Mouse (Mus musculus) gastrocnemius, postnatal 36 days (tissue): Measurements from ENCODE around the gene Lpar6. TPM values are rescaled to one million over a fixed set of nuclear protein-coding genes. Genes with fewer than 3 reads are reported as not detected.

Experiments
- DNase-seq, 2 experiments: peaks; one replicate each; pipeline ENCODE4 v3.0.0; 2022
- intact Hi-C: fragments of 180-260 bp; cut with DNase I; formaldehyde crosslinking; loops from one replicate; pipeline ENCODE4 v1.15.1; 2025
- microRNA-seq, 2 experiments: library from miRNA; unstranded; fragments of <30 nt; microRNA quantifications; one replicate each; pipeline ENCODE4 v1.2.0; 2021
- total RNA-seq, 2 experiments: library from RNA; stranded (reverse); gene quantifications; 2 replicates each; pipeline ENCODE4 v1.2.3; 2021

The Lpar6 gene
- total RNA-seq, 2 experiments from 2014 or later = 0.99 to 1.4 TPM

DNA sequence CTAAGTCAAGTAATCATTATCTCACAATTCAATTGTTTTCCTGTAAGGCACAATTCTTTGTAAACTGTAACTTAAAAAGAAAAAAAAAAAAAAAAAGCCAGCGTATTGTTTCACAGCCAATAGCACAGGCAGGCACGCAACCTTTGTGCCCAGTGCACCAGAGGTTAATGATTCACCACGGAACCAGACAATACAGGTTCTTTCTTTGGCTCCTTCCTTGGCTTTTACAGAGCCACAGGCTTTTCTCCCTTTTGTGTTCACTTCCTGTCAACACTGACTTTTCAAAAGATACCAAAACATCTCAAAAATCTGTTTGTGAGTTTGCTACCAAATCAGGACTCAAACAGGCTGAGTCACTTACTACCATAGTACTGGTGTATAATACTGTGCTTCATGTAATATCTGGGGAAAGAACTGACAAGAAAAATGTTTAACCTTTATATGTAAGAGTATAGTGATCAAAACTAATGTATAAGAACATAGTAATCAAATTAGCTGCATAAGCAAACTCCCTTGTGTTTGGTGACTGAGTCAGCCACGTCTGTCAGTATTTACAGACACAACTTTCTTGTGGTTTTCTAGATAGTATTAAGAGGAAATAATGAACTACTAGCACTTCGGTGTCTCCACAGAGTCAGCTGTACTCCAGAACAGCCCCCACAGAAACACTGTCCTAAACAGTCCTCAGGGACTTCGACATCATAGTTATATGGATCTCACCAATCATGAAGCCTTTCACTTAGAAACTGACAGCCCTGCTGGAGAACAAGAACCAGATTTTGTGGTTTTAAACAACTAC, 16.0 kb downstream of the Lpar6 start:
- DNase-seq = no peak
- intact Hi-C loops = no loop called here

DNA sequence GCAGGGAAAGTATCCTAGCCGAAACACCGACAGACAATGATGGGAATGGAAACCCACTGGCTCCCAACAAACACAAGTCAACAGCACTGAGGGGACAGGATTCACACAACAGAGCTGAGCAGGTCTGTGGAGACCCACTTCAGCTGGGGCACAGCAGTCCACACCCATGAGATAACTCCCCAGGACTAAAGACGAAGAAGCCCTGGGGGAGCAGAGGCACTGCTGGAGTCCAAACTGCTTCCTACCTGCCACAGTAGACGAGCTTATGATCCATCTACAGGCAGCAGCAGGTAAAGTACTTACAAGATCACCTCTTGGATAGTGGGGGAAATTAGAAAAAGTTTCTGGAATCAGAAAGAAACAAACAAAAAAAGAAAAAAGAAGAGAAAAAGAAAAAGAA, 16.7 kb downstream of the Lpar6 start:
- intact Hi-C loops = no loop called here
- no peak for DNase-seq

DNA sequence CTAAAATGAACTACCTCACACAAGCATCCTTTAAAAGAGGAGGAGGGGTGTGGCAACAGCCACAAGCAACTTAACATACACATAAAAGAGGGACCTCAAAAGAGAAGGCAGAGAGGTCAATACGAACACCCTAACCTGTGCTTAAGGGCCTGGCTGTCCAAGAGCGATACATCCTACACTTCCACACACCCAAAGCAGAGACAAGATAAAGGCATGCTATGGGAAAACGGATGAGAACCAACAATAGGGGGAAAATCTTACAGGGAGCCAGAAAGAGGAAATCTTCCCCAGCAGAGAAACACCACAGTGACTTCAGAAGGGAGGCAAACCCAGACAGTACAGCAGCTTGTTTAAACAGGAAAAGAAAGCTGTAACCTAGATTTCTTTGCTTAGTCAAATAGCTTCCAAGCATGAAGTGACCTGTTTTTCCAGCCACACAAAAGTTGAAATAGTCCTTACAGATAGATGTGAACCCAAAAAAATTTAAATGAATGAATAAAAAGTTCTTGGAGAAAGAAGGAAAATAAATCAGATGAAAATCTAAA, 17.8 kb downstream of the Lpar6 start:
- intact Hi-C loops = no loop called here
- no peak for DNase-seq

DNA sequence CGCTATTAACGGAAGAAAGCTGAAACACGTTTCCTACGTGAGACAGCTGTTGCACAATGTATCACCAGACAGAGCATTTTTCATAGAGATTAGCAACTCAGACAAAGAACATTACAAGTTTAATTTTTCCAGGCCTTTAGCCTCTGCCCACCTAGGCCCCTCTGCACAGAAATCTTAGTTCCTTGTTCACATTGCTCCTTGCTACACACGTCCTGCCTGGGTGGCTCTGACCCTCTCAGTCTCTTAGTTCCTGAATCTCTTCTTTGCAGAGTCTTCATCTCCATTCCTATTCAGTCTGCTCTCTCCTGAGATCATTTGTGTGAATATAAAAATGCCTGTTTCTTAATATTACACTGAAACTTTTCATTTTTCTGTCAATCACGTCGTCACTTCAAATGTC, 19.7 kb downstream of the Lpar6 start:
- intact Hi-C loops = no loop called here
- no peak for DNase-seq

DNA sequence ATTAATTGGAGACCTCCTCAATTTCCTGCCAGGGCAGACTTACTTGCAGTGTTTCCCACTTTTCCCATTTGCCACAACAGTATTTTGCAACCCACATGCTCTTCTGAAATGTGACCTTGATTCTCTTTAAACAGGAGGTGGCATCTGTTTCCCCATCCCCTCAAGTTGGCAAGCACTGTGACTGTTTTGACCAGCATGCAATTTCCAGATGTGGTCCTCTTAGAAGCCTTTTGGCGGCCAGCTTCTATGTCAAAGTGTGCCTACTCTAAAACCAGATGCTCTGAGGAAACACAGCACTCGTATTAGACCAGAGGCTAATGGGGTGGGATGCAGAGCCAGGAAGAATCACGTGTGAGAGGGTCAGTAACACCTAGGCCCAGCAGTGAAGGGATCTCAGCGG, 20.5 kb downstream of the Lpar6 start:
- intact Hi-C loops = no loop called here
- DNase-seq = no peak

DNA sequence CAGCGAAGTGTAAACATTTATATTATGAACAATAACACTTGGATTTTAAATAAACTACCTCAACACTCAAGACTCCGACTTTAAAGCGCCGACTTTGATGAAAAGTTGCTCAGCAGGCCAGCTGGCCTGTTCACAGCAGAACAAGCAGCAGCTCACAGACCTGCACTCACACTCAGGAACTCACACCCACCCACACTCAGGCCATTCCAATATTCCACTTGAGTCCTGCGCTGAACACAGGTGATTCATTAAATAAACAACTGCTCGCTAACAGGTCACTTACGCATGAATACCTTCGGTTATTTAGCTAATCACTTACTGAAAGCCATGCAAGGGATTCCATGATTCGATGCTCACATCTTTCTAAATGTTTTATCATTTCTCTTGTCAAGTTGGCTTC, 24.5 kb downstream of the Lpar6 start:
- intact Hi-C loops = no loop called here
- no peak for DNase-seq

DNA sequence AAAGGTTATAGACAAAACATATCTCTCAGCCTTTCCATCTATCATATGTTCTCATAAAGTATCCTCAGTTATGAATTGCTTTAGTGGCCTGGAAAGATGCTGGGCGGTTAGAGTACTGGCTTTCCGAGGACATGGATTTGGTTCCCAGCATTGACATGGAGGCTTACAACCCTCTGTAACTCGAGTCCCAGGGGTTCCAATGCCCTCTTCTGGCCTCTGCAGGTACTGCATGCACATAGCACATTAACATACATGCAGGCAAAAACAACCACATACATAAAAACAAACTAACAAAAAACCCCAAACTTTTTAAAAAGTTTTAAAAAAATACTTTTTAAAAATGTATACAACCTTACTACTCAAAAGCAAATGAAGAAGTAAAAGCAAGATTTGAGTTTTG, 28.5 kb downstream of the Lpar6 start:
- DNase-seq = no peak
- intact Hi-C loops = no loop called here

DNA sequence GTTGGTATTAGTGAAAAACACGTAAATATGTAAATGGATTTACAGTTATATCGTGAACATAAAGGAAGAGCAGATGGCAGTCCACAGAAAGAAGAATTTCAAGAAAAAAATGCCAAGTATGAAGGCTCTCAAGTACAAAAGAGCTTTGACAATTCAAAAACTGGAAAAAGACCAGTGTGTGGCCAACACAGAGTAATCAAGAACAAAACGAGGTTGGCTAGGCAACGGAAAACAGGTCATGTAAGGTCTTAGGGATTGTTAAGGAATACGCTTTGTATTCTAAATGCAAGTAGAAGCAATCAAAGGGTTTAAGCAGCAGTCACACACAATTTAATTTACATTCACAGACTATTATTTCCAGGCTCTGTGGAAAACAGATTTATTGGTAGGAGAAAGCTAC, 34.1 kb downstream of the Lpar6 start:
- intact Hi-C loops = no loop called here
- no peak for DNase-seq

DNA sequence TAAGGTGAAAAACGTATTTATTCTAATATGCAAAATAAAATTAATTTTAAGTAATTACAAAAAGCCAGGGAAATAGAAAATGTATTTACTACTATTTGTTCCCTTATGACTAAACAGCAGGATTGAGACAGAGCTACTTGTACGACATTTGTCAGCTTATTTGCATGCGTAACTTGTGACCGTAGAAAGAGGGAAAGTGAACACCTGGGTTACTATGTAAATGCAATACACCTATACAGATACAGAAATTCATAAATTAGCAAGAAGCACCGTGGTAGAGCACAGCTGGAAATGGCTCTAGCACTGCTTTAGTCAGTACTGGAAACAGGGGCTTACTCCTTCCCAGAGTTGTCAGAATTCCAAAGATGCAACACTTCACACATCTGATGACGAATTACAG, 41.4 kb downstream of the Lpar6 start:
- no peak for DNase-seq
- intact Hi-C loops = no loop called here

DNA sequence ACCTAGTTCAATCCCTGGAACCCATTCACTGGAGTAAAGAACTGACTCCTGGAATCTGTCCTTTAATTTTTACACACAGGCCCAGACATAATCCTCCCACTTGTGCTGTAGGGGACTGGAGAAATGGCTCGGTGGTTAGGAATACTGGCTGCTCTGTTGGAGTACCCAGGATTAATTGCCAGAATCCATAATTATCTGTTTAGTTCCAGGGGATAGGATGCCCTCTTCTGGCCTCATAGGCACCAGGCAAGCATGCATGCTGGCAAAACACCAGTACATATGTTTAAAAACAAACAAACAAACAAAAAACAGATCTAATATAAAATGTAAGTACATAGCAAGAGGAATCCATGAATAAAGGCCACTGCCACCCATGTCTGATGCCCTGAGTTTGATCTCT, 43.3 kb downstream of the Lpar6 start:
- DNase-seq = no peak
- intact Hi-C loops = no loop called here

DNA sequence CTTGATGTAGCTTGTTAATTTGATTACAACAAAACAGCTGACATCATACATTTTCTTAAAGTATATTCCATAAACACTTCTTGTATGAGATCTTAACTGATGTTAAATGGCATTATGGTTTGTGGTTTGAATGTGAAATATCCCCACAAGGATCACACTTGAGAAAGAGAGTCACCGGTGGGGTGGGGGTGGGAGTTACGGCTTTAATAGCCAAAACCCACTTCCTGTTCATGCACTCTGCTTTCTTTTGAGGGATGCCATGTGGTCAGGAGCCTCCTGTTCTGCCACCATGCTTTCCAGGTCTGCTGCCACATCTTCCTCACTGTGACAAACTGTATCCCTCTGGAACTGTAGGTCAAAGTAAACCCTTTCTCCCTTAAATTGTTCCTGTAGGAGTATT, 52.2 kb downstream of the Lpar6 start:
- DNase-seq = no peak
- intact Hi-C loops = no loop called here

DNA sequence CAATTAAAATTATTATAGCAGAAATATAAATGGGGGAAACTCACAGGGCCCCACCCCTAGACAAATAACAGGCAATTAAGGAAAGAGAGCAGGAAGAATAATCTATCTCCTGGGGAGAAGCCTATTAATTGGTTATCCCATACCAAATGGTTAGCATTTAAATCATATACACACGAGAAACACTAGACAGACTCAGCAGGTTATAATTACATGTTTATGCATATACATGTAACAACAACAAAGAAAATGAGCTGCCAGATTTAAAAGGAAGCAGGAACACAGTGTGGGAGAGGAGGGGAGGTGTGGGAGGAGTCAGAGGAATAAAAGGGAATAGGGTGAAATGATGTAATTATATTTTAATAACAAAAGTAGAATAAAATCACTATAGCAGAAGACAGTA, 54.7 kb downstream of the Lpar6 start:
- no peak for DNase-seq
- intact Hi-C loops = no loop called here

Small RNA genes within 50 kb of the gene (microRNA-seq; reads per million reads assigned to microRNA genes)
- 0 reads per million in 2 experiments for gene Mir687

Other genes starting within 250 kb of the Lpar6 start
- gene Cysltr2, start 188.8 kb upstream of the Lpar6 start, total RNA-seq = not detected
- 10 to 100 TPM; 16.1 to 19.4 TPM for gene Rcbtb2, start 114.9 kb upstream of the Lpar6 start, total RNA-seq
- gene Rb1, start 87.9 kb downstream of the Lpar6 start, total RNA-seq = 10 to 100 TPM; 14.2 to 18.0 TPM
- gene Itm2b, start 147.4 kb downstream of the Lpar6 start, total RNA-seq = 100 to 1,000 TPM; 262 to 264 TPM